Mouse (Mus musculus) liver, postnatal 0 days (tissue): ENCODE measurements around the gene Cyp1b1.

Experiments used
- CTCF ChIP-seq: sonication (generic); IDR thresholded peaks from 2 replicates; pipeline ENCODE4 v1.5.1; 2016; ENCODE audit warnings: antibody characterized with exemption, low read depth
- EP300 ChIP-seq: IDR thresholded peaks from 2 replicates; pipeline ENCODE4 v1.6.1; 2016; ENCODE audit warnings: antibody characterized with exemption, low read depth, mild to moderate bottlenecking

GRCm38 (mm10) chr17:79733039-79733438, 18.2 kb upstream of the Cyp1b1 start:
- TF ChIP-seq CTCF (no peak), EP300 (no peak)
